Mouse (Mus musculus): ENCODE data around the gene Spata16. TPM values are rescaled to one million over a fixed set of nuclear protein-coding genes. Genes with fewer than 3 reads are reported as not detected.

Gene Spata16
- not detected in 2 replicates for polyA plus RNA-seq (2015; fragmentation: Nextera tagmentation; extraction: Ambion mirVana)

DNA sequence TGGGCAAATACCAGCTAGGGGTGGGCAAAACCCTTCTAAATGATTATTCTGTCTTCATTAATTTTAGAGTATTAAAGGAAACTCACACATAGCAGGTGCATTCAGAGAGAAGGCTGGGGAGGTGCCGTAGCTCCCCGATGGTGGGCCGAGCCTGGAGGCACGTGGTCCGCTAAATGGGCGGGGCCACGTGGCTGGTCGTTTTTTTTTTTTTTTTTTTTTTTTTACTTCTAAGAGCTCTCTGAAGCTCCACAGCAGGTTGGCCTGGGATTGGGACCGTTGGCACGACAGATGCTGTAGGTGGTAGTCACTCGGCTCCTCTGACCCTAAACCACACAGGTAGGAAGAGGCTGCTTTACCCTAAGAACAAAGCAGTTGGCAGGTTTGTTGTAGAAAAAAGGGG, at the start of gene Spata16:
Spata16 (plus strand) TSS at position 219 of the 400 bp plus-strand sequence.
- Histone ChIP-seq H3K9ac (ENCODE audit: low read depth, low read length) (no peak within 1 kb of the TSS), H3K27me3 (replicated peaks; ENCODE audit: control insufficient read depth, insufficient read depth, low read length) (no peaks in the 10 kb centered on the region), H3K4me1 (replicated peaks; ENCODE audit: control insufficient read depth, insufficient read depth, low read length) (no peaks in the 10 kb centered on the region), H3K27ac (ENCODE audit: low read depth, low read length) (no peak within 1 kb of the TSS), H3K4me2 (replicated peaks; ENCODE audit: low read depth) (no peak within 1 kb of the TSS), H3K9me3 (ENCODE audit: control insufficient read depth) (no peaks in the 10 kb centered on the region), H3K4me3 (ENCODE audit: low read depth, low read length) (no peak within 1 kb of the TSS), H3K36me3 (ENCODE audit: control insufficient read depth, insufficient read depth) (no peaks in the 10 kb centered on the region)
- no peak for TF ChIP-seq CTCF (IDR thresholded peaks at IDR 0.05; ENCODE audit: low read depth)
- ATAC-seq, result no peak
- 78% methylated on average over 11 of the region's 11 CpGs for WGBS

- H3K27ac ChIP-seq (ENCODE audit: low read depth, low read length), result no peak overlapping the region
- H3K4me1 ChIP-seq (replicated peaks; ENCODE audit: control insufficient read depth, insufficient read depth, low read length), result no peaks in the 10 kb centered on the region
- no peaks in the 10 kb centered on the region for H3K27me3 ChIP-seq (replicated peaks; ENCODE audit: control insufficient read depth, insufficient read depth, low read length)
- H3K4me3 ChIP-seq (ENCODE audit: low read depth, low read length), result no peak overlapping the region
- no peaks in the 10 kb centered on the region for H3K36me3 ChIP-seq (ENCODE audit: control insufficient read depth, insufficient read depth)
- no peak overlapping the region for H3K9ac ChIP-seq (ENCODE audit: low read depth, low read length)
- WGBS, result 68% methylated on average over 1 of the region's 1 CpGs
- H3K9me3 ChIP-seq (ENCODE audit: control insufficient read depth), result no peaks in the 10 kb centered on the region
- ATAC-seq, result no peak
- no peak for TF ChIP-seq CTCF (IDR thresholded peaks at IDR 0.05; ENCODE audit: low read depth)
- no peak overlapping the region for H3K4me2 ChIP-seq (replicated peaks; ENCODE audit: low read depth)
Measured at GRCm38 (mm10) chr3:26604861-26605260, 32.6 kb upstream of the Spata16 start.

- TF ChIP-seq CTCF (IDR thresholded peaks at IDR 0.05; ENCODE audit: low read depth), result no peak
- ATAC-seq, result no peak
- no peak overlapping the region for H3K9ac ChIP-seq (ENCODE audit: low read depth, low read length)
- no peaks in the 10 kb centered on the region for H3K4me1 ChIP-seq (replicated peaks; ENCODE audit: control insufficient read depth, insufficient read depth, low read length)
- WGBS, result 59% methylated on average over 5 of the region's 5 CpGs
- H3K4me3 ChIP-seq (ENCODE audit: low read depth, low read length), result no peak overlapping the region
- H3K36me3 ChIP-seq (ENCODE audit: control insufficient read depth, insufficient read depth), result no peaks in the 10 kb centered on the region
- no peak overlapping the region for H3K27ac ChIP-seq (ENCODE audit: low read depth, low read length)
- H3K27me3 ChIP-seq (replicated peaks; ENCODE audit: control insufficient read depth, insufficient read depth, low read length), result no peaks in the 10 kb centered on the region
- H3K9me3 ChIP-seq (ENCODE audit: control insufficient read depth), result no peaks in the 10 kb centered on the region
- H3K4me2 ChIP-seq (replicated peaks; ENCODE audit: low read depth), result no peak overlapping the region
Measured at GRCm38 (mm10) chr3:26608531-26608930, 28.9 kb upstream of the Spata16 start.

DNA sequence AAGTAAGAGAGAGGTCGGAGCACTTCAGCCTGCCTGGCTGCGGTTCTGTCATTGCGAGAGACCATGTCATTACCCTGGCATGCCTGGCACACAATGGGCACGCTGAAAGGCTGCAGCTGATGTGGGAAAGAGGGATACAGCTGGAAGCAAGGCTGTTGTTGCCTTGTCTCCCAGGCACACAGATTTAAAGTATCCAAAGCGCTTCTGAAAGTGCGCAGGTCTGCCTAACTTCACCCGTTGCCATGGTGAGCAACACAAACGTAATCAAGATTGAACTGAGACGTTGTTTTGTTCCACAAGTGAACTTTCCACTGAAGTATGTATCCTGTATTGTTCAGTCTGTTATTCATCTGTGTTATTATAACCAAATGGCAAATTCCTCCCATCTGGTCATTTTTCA, 1.8 kb downstream of the Spata16 start:
- 66% methylated on average over 9 of the region's 9 CpGs for WGBS
- H3K9ac ChIP-seq (ENCODE audit: low read depth, low read length), result no peak overlapping the region
- no peak overlapping the region for H3K4me3 ChIP-seq (ENCODE audit: low read depth, low read length)
- no peak overlapping the region for H3K4me2 ChIP-seq (replicated peaks; ENCODE audit: low read depth)
- no peaks in the 10 kb centered on the region for H3K9me3 ChIP-seq (ENCODE audit: control insufficient read depth)
- no peak for TF ChIP-seq CTCF (IDR thresholded peaks at IDR 0.05; ENCODE audit: low read depth)
- no peak for ATAC-seq
- no peak overlapping the region for H3K27ac ChIP-seq (ENCODE audit: low read depth, low read length)
- no peaks in the 10 kb centered on the region for H3K4me1 ChIP-seq (replicated peaks; ENCODE audit: control insufficient read depth, insufficient read depth, low read length)
- no peaks in the 10 kb centered on the region for H3K27me3 ChIP-seq (replicated peaks; ENCODE audit: control insufficient read depth, insufficient read depth, low read length)
- H3K36me3 ChIP-seq (ENCODE audit: control insufficient read depth, insufficient read depth), result no peaks in the 10 kb centered on the region

GRCm38 (mm10) chr3:26639851-26640250, 2.4 kb downstream of the Spata16 start:
- Histone ChIP-seq H3K4me3 (ENCODE audit: low read depth, low read length) (no peak overlapping the region), H3K27ac (ENCODE audit: low read depth, low read length) (no peak overlapping the region), H3K9ac (ENCODE audit: low read depth, low read length) (no peak overlapping the region), H3K4me2 (replicated peaks; ENCODE audit: low read depth) (no peak overlapping the region), H3K9me3 (ENCODE audit: control insufficient read depth) (no peaks in the 10 kb centered on the region), H3K27me3 (replicated peaks; ENCODE audit: control insufficient read depth, insufficient read depth, low read length) (no peaks in the 10 kb centered on the region), H3K36me3 (ENCODE audit: control insufficient read depth, insufficient read depth) (no peaks in the 10 kb centered on the region), H3K4me1 (replicated peaks; ENCODE audit: control insufficient read depth, insufficient read depth, low read length) (no peaks in the 10 kb centered on the region)
- no peak for ATAC-seq
- no peak for TF ChIP-seq CTCF (IDR thresholded peaks at IDR 0.05; ENCODE audit: low read depth)
- 84% methylated on average over 8 of the region's 8 CpGs for WGBS

DNA sequence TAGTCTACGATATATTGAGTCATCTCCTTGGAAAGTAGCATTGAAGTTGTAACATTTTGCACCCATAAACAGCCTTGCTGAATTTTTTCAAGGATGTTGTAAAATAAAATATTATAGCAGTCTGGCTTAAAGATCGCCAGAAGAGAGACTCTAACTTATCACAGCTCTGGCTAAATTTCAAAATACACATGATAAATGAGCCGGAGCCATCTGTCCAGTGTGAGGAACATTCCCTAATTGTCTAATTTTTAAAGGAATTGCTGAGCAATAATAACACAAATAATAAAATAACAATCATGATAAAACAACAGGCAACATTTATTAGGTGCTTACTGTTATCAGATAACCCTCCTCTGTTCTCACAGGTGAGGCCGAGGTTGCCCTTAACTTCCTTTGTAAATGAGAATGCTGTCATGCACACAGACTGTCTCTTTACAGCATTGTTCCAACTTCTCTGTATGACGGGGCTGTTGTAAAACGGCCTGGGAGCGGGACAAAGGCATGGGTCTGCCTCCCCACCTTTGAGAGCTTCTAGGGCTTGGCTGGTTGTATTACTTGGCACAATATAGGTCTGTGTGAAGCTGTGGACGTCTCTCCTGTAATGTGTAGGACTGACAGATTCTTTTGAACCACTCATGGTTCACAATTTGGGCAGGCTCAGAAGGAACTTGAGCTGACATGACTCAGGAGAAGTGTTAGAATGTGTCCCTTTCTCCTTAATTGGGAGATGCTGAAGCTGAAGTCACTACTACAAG, 3.1 kb downstream of the Spata16 start:
- no peak for ATAC-seq
- no peaks in the 10 kb centered on the region for H3K9me3 ChIP-seq (ENCODE audit: control insufficient read depth)

More for the DNA sequence above, 3.1 kb downstream of the Spata16 start:
- H3K27me3 ChIP-seq (replicated peaks; ENCODE audit: control insufficient read depth, insufficient read depth, low read length), result no peaks in the 10 kb centered on the region
- no peak for TF ChIP-seq CTCF (IDR thresholded peaks at IDR 0.05; ENCODE audit: low read depth)
- no peak overlapping the region for H3K4me3 ChIP-seq (ENCODE audit: low read depth, low read length)
- WGBS, result 52% methylated on average over 8 of the region's 8 CpGs
- no peak overlapping the region for H3K4me2 ChIP-seq (replicated peaks; ENCODE audit: low read depth)
- H3K4me1 ChIP-seq (replicated peaks; ENCODE audit: control insufficient read depth, insufficient read depth, low read length), result no peaks in the 10 kb centered on the region
- H3K27ac ChIP-seq (ENCODE audit: low read depth, low read length), result no peak overlapping the region
- H3K36me3 ChIP-seq (ENCODE audit: control insufficient read depth, insufficient read depth), result no peaks in the 10 kb centered on the region
- H3K9ac ChIP-seq (ENCODE audit: low read depth, low read length), result no peak overlapping the region

Data from intestine, postnatal 0 days (tissue).